Mouse (Mus musculus): ENCODE measurements around the gene Sqstm1. TPM values are rescaled to one million over a fixed set of nuclear protein-coding genes. Genes with fewer than 3 reads are reported as not detected.

Sqstm1 gene
- polyA plus RNA-seq, 1 experiment from 2014 or later = 193 TPM

DNA sequence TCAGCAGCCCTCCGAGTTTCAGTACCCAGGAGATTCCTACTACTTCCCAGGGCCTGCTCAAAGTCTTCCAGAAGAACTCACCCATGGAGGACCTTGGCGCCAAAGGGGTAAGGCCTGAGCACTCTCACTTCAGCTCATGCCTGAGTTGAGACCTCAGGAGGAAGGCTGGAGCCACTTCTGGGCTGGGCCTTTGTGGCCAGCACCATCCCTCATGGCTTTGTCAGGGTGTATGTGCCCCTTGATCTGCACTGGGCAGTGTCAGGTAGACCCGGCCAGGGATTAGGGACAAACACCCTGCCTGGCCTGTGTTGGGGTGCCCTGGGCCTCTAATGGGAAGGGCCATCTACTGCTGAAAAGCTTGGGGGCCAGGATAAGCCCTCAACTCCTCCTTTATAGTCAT, 59.3 kb downstream of the Sqstm1 start:
- Histone ChIP-seq H3K4me2 (ENCODE audit: low read depth, low read length) (no peak overlapping the region), H3K4me3 (ENCODE audit: low read length) (no peak overlapping the region), H3K9me3 (ENCODE audit: control insufficient read depth, low read length) (no peaks in the 10 kb centered on the region), H3K4me1 (ENCODE audit: control insufficient read depth, insufficient read depth, low read length) (no peaks in the 10 kb centered on the region), H3K27ac (ENCODE audit: low read length) (no peak overlapping the region), H3K9ac (ENCODE audit: low read depth, low read length) (no peak overlapping the region), H3K36me3 (ENCODE audit: control insufficient read depth, insufficient read depth, low read length) (peaks cover 30% of the 10 kb centered on the region), H3K27me3 (replicated peaks; ENCODE audit: control insufficient read depth, insufficient read depth, low read length) (no peaks in the 10 kb centered on the region)
- 91% methylated on average over 3 of the region's 3 CpGs for WGBS
- ATAC-seq = no peak

DNA sequence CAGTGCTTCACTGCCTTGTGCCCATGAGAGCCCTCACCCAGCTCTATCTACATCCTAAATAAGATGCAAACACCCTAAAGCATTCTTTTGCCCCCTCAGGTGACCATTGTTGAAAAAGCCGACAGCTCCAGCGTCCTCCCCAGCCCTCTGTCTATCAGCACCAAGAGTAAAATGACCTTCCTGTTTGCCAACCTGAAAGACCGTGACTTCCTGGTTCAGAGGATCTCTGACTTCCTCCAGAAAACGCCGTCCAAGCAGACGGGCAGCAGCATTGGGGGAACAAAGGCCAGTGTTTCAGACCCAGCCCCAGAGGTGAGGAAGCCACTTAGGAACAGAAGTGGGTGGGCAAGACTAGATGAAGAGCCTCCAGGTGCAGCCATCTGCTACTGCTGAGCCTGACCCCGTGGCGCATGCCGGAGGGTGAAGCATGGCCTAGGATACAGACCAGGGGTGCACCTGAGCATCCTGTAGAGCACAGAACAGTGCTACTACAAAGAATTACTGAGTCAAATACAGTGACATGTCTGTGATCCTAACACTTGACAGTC, 61.0 kb downstream of the Sqstm1 start:
- no peak overlapping the region for H3K9ac ChIP-seq (ENCODE audit: low read depth, low read length)
- no peak overlapping the region for H3K27ac ChIP-seq (ENCODE audit: low read length)
- H3K4me2 ChIP-seq (ENCODE audit: low read depth, low read length) = no peak overlapping the region
- no peaks in the 10 kb centered on the region for H3K27me3 ChIP-seq (replicated peaks; ENCODE audit: control insufficient read depth, insufficient read depth, low read length)
- no peak for ATAC-seq
- 86% methylated on average over 9 of the region's 9 CpGs for WGBS
- H3K36me3 ChIP-seq (ENCODE audit: control insufficient read depth, insufficient read depth, low read length) = peaks cover 39% of the 10 kb centered on the region
- H3K9me3 ChIP-seq (ENCODE audit: control insufficient read depth, low read length) = no peaks in the 10 kb centered on the region
- no peak overlapping the region for H3K4me3 ChIP-seq (ENCODE audit: low read length)
- no peaks in the 10 kb centered on the region for H3K4me1 ChIP-seq (ENCODE audit: control insufficient read depth, insufficient read depth, low read length)

Small RNA genes within 50 kb of the gene (microRNA-seq; reads per million reads assigned to microRNA genes)
- not detected for gene Mir6919

Other genes with a start within 250 kb of the Sqstm1 start
- gene Rnf130, start 185.5 kb downstream of the Sqstm1 start, polyA plus RNA-seq (2015; fragmentation: Nextera tagmentation; extraction: Ambion mirVana) = 14.7 and 21.2 TPM in 2 replicates
- 29.9 and 32.5 TPM in 2 replicates for gene Tbc1d9b, start 79.4 kb downstream of the Sqstm1 start, polyA plus RNA-seq (2015; fragmentation: Nextera tagmentation; extraction: Ambion mirVana)
- 10.3 and 12.4 TPM in 2 replicates for gene Mrnip, start 36.4 kb downstream of the Sqstm1 start, polyA plus RNA-seq (2015; fragmentation: Nextera tagmentation; extraction: Ambion mirVana)
- 7.6 and 8.2 TPM in 2 replicates for gene Mgat4b, start 63 bp upstream of the Sqstm1 start, polyA plus RNA-seq (2015; fragmentation: Nextera tagmentation; extraction: Ambion mirVana)
- gene Ltc4s, start 27.8 kb upstream of the Sqstm1 start, polyA plus RNA-seq (2015; fragmentation: Nextera tagmentation; extraction: Ambion mirVana) = 4.3 and 5.1 TPM in 2 replicates
- 2.9 and 3.0 TPM in 2 replicates for gene Maml1, start 81.5 kb upstream of the Sqstm1 start, polyA plus RNA-seq (2015; fragmentation: Nextera tagmentation; extraction: Ambion mirVana)
- gene Canx, start 114.8 kb upstream of the Sqstm1 start, polyA plus RNA-seq (2015; fragmentation: Nextera tagmentation; extraction: Ambion mirVana) = 347 and 362 TPM in 2 replicates
- gene Cby3, start 143.6 kb upstream of the Sqstm1 start, polyA plus RNA-seq (2015; fragmentation: Nextera tagmentation; extraction: Ambion mirVana) = 0.20 and 0.21 TPM in 2 replicates
- gene Hnrnph1, start 166.2 kb upstream of the Sqstm1 start, polyA plus RNA-seq (2015; fragmentation: Nextera tagmentation; extraction: Ambion mirVana) = 243 and 262 TPM in 2 replicates
- 19.5 and 20.2 TPM in 2 replicates for gene Rufy1, start 220.3 kb upstream of the Sqstm1 start, polyA plus RNA-seq (2015; fragmentation: Nextera tagmentation; extraction: Ambion mirVana)

All from intestine, embryonic 16.5 days (tissue).